Mouse (Mus musculus) kidney, adult 9 months (tissue): ENCODE measurements around the gene Rhbdl2.

Source experiments
- DNase-seq: peaks from one replicate; pipeline ENCODE4 v3.0.0; 2022

Rhbdl2 gene

GRCm38 (mm10) chr4:123819093-123819610 lies 31.5 kb downstream of the Rhbdl2 start:
- no peak for DNase-seq

GRCm38 (mm10) chr4:123842126-123842525 lies 54.5 kb downstream of the Rhbdl2 start:
- no peak for DNase-seq

- no peak for DNase-seq
Observed at GRCm38 (mm10) chr4:123856888-123857287, 69.2 kb downstream of the Rhbdl2 start.

- DNase-seq = no peak
Observed at GRCm38 (mm10) chr4:123858090-123858489, 70.4 kb downstream of the Rhbdl2 start.

- no peak for DNase-seq
Observed at GRCm38 (mm10) chr4:123859379-123859778, 71.7 kb downstream of the Rhbdl2 start, which contains the start of gene 4933427I04Rik. TSS of gene 4933427I04Rik (plus strand) at chr4:123859679.

- DNase-seq = no peak
Observed at GRCm38 (mm10) chr4:123859803-123860202, 72.1 kb downstream of the Rhbdl2 start.

GRCm38 (mm10) chr4:123860621-123861020 lies 72.9 kb downstream of the Rhbdl2 start:
- no peak for DNase-seq
